Mouse (Mus musculus) B cell, adult 62 days (primary cell): ENCODE results near the gene Stpg4. TPM values are rescaled to one million over a fixed set of nuclear protein-coding genes. Genes with fewer than 3 reads are reported as not detected.

ENCODE experiments used
- total RNA-seq: library from RNA; stranded (reverse); gene quantifications from 4 replicates; pipeline ENCODE4 v1.2.4, GENCODE M21; 2023

Stpg4 gene
- total RNA-seq, result 0.83 to 1.1 TPM (median 0.98 TPM) in 3 of 4 replicates, not detected in the other

DNA sequence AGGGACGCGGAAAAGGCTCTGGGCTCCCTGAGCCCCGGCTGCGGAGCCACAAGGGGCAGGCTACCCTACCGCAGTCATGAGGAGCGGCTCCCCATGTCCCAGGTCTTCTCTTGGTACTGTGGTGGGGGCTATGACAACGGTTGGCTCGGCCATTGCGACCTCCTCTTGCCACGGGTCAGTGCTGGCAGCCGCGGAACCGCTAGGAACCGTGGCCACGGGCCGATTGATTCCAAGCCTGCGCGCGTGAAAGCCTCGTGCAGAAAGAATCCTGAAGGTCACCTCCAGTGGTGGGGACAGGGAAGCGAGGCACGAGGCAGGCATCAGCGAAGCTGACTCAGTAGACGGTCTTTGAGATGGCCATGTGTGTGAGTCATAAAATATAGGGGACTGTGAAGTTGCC lies at the start of gene Stpg4:
TSS of gene Stpg4 (minus strand) at position 231 of the 400 bp plus-strand sequence.

DNA sequence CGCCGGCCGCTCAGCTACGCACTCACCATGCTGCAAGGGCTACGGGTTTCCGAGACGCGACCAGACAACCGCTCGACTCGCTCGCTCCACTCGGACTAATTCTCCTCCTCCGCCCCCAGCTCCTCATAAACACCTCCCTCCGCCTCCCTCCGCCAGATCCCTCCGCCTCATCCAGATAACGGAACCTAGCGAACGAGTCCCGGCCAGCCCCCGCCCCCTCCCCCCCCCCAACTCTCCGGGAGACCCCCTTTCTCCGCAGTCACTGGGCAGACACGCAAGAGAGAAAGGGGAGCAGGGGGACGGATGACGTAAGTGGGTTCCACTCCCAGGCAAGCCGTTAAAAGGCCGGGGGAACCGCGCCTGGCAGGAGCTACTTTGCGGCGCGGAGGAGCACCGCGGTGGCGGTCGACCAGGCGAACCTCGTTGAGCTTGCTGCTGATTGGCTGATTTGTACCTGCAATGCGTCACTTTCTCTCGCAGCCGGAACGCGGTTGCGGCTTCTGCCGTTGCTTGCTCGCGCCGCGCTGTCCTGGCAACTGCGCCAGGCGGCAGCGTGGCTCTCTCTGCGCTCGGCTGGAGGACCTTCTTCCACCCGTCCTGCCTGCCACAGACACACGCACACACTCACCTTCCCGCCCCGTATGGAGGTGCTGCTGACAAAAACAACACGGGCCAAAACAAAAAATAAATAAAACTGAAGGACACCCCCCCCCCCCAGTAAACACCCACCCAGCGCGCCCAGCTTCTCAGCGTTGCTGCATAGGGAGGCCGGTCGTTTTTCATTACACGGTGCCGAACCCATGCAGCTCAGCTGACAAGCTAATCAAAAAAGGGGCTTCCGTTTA lies 19.4 kb upstream of the Stpg4 start, which contains the start of gene Calm2:
TSS of gene Calm2 (minus strand) at position 169 of the 845 bp plus-strand sequence.

Other genes with a start within 250 kb of the Stpg4 start
- 15.8 to 26.6 TPM (median 18.3 TPM) in 4 replicates for gene Mcfd2, start 161.8 kb downstream of the Stpg4 start, total RNA-seq
- 164 to 189 TPM (median 182 TPM) in 4 replicates for gene Ttc7, start 144.9 kb downstream of the Stpg4 start, total RNA-seq
- gene Calm2, start 19.2 kb upstream of the Stpg4 start, total RNA-seq, result 452 to 470 TPM (median 459 TPM) in 4 replicates
- gene Epcam, start 208.2 kb upstream of the Stpg4 start, total RNA-seq, result 1.3 to 2.2 TPM (median 1.8 TPM) in 4 replicates
- gene Msh2, start 244.6 kb upstream of the Stpg4 start, total RNA-seq, result 27.0 to 35.3 TPM (median 31.9 TPM) in 4 replicates